Mouse (Mus musculus) embryonic stem cell, embryonic (primary cell): ENCODE measurements at regions not wholly inside any gene's neighbourhood (a gene's known extent, or its start where the extent isn't known, plus 50 kb on each side); places are given as distances from the start of the nearest gene placed in this dataset.
"Not testable (repeated sequence)": the region's sequence is repeated elsewhere in the genome, so short reads cannot be mapped to it uniquely, and the experiment has no call there.

Experiments used
- CTCF ChIA-PET, 4 experiments: fragments of 300-600 bp in 2 of 4; fragments of 350-600 bp in 2 of 4; sonication (Branson Sonifier 250); formaldehyde crosslinking; loops; one replicate each; lab custom pipeline; 2022; ENCODE audit warnings: inconsistent platforms in 2 of 4; lab: Charles Lee
- POLR2A ChIA-PET, 4 experiments: fragments of 300-600 bp in 2 of 4; fragments of 350-600 bp in 2 of 4; sonication (Branson Sonifier 250); formaldehyde crosslinking; loops; one replicate each; lab custom pipeline; 2022; ENCODE audit warnings: antibody characterized with exemption in 4 of 4, inconsistent platforms in 1 of 4; lab: Charles Lee

GRCm38 (mm10) chr13:113494688-113495087 lies 123.7 kb downstream of the Snx18 start:
- POLR2A ChIA-PET = interaction anchor here in 1 of 4 experiments (0.9 to 1.6 kb wide), 2 partner anchors 9 to 12 kb away, joined by 3 read pairs; no protein-coding TSS in a partner anchor
- CTCF ChIA-PET = no interaction called here

- ChIA-PET CTCF (interaction anchor here in 2 of 4 experiments (0.6 kb wide), 2 partner anchors 128 to 146 kb away, joined by 3 to 7 read pairs; partner anchors contain the start of gene Snx18 (in 1 of the 2)), POLR2A (interaction anchor here in 1 of 4 experiments (0.5 to 0.7 kb wide), 2 partner anchors 53 to 329 kb away, joined by 4 to 5 read pairs; no protein-coding TSS in a partner anchor)
Observed at GRCm38 (mm10) chr13:113489951-113490822, 128.2 kb downstream of the Snx18 start.

GRCm38 (mm10) chr13:113486368-113486955 lies 131.9 kb downstream of the Snx18 start:
- ChIA-PET CTCF (no interaction called here), POLR2A (no interaction called here)

- CTCF ChIA-PET = no interaction called here
- POLR2A ChIA-PET = interaction anchor here in 1 of 4 experiments (0.9 to 1.0 kb wide), 2 partner anchors 8 to 133 kb away, joined by 3 read pairs; no protein-coding TSS in a partner anchor
Observed at GRCm38 (mm10) chr13:113485511-113485910, 132.9 kb downstream of the Snx18 start.

- POLR2A ChIA-PET = no interaction called here
- CTCF ChIA-PET = no interaction called here
Observed at GRCm38 (mm10) chr13:113484159-113484762, 134.1 kb downstream of the Snx18 start.

- POLR2A ChIA-PET = interaction anchor here in 1 of 4 experiments (0.7 kb wide), 1 partner anchor 12 kb away, joined by 3 read pairs; no protein-coding TSS in a partner anchor
- CTCF ChIA-PET = no interaction called here
Observed at GRCm38 (mm10) chr13:113482911-113483310, 135.5 kb downstream of the Snx18 start.

GRCm38 (mm10) chr13:113477901-113478510 lies 140.4 kb downstream of the Snx18 start:
- POLR2A ChIA-PET = interaction anchor here in 1 of 4 experiments (0.6 kb wide), 1 partner anchor 23 kb away, joined by 3 read pairs; no protein-coding TSS in a partner anchor
- CTCF ChIA-PET = interaction anchor here in 2 of 4 experiments (0.5 to 0.6 kb wide), 3 partner anchors 126 to 216 kb away, joined by 3 to 7 read pairs (median 3); no protein-coding TSS in a partner anchor

- POLR2A ChIA-PET = no interaction called here
- CTCF ChIA-PET = no interaction called here
Observed at GRCm38 (mm10) chr13:113470822-113471557, 147.4 kb downstream of the Snx18 start.

- ChIA-PET POLR2A (no interaction called here), CTCF (no interaction called here)
Observed at GRCm38 (mm10) chr13:113464190-113465064, 153.9 kb downstream of the Snx18 start.

GRCm38 (mm10) chr13:113463420-113463819 lies 154.9 kb downstream of the Snx18 start:
- ChIA-PET POLR2A (no interaction called here), CTCF (no interaction called here)

GRCm38 (mm10) chr13:113454490-113455295 lies 161.7 kb downstream of the BC067074 start:
- CTCF ChIA-PET = interaction anchor here in 1 of 4 experiments (1.1 kb wide), 1 partner anchor 164 kb away, joined by 3 read pairs; the partner anchor contains the start of gene Snx18

GRCm38 (mm10) chr13:113448378-113448777 lies 155.4 kb downstream of the BC067074 start:
- CTCF ChIA-PET = interaction anchor here in 3 of 4 experiments (0.5 to 0.6 kb wide), 3 partner anchors 182 to 1611 kb away, joined by 3 to 7 read pairs (median 5); no protein-coding TSS in a partner anchor

More at GRCm38 (mm10) chr13:113454490-113455295, 161.7 kb downstream of the BC067074 start:
- POLR2A ChIA-PET = interaction anchor here in 2 of 4 experiments (0.7 to 1.3 kb wide), 2 partner anchors 24 to 47 kb away, joined by 3 to 4 read pairs; no protein-coding TSS in a partner anchor

GRCm38 (mm10) chr13:113446226-113446625 lies 153.3 kb downstream of the BC067074 start:
- CTCF ChIA-PET = interaction anchor here in 1 of 4 experiments (0.6 kb wide), 1 partner anchor 179 kb away, joined by 7 read pairs; no protein-coding TSS in a partner anchor

More at GRCm38 (mm10) chr13:113448378-113448777, 155.4 kb downstream of the BC067074 start:
- POLR2A ChIA-PET = interaction anchor here in 1 of 4 experiments (0.6 kb wide), 1 partner anchor 237 kb away, joined by 8 read pairs; no protein-coding TSS in a partner anchor

GRCm38 (mm10) chr13:113444481-113444880 lies 151.5 kb downstream of the BC067074 start:
- CTCF ChIA-PET, POLR2A ChIA-PET: not testable (repeated sequence)

More at GRCm38 (mm10) chr13:113446226-113446625, 153.3 kb downstream of the BC067074 start:
- POLR2A ChIA-PET = interaction anchor here in 1 of 4 experiments (0.5 kb wide), 1 partner anchor 889 kb away, joined by 4 read pairs; no protein-coding TSS in a partner anchor

GRCm38 (mm10) chr13:113443078-113443477 lies 150.1 kb downstream of the BC067074 start:
- ChIA-PET CTCF (interaction anchor here in 1 of 4 experiments (1.0 kb wide), 1 partner anchor 13 kb away, joined by 3 read pairs; no protein-coding TSS in a partner anchor), POLR2A (no interaction called here)
